Mouse (Mus musculus) heart, adult 2 months (tissue): Measurements from ENCODE around the gene Ptms.

Experiments
- EP300 ChIP-seq: fragments of 200-500 bp; IDR thresholded peaks from 2 replicates; pipeline ENCODE4 v1.6.1; 2011; ENCODE audit warnings: low read depth, low read length, control low read depth; ENCODE audit not compliant: insufficient read depth
- POLR2A ChIP-seq: fragments of 200-500 bp; IDR thresholded peaks from 2 replicates; pipeline ENCODE4 v1.6.1; 2011; ENCODE audit warnings: mild to moderate bottlenecking, low read depth, low read length, control low read depth; ENCODE audit not compliant: insufficient read depth

GRCm38 (mm10) chr6:124966466-124967118 is 46.7 kb upstream of the Ptms start:
- TF ChIP-seq POLR2A (no peak), EP300 (no peak)
